9 mouse cellular contexts compared by ENCODE assay signal in the genomic region with DNA sequence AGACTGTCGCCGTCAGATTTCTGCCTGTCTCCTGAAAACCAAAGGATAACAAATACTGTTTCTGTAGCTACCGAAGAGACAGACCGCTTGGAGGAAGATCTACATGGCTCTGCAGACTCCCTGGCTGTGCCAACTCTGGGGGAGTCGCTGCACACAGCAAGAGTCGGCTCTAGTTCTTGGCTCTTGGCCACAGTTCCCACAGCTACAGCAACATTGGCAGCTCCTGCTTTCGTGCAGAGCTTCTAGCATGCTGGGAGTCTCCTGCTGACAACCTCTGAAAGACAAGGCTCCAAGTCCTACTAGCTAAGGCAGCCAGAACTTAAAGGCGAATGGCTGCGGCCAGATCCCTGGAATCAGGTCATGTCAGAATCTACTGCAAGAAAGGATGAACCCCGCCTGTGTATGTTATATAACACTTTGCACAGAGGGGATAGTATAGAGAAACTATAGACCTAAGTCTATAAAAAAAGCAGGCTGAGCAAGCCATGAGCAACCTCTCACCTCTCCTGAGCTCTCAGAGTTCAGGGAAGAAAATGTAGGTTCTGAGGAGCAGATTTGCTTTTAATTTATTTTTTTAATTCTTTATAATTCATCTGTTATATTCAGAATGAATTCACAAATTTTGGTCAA. TPM values are rescaled to one million over a fixed set of nuclear protein-coding genes. Genes with fewer than 3 reads are reported as not detected.
DNase-seq lines count a peak whose midpoint lies in the region; ATAC-seq and TF ChIP-seq lines count a peak whose summit lies in the region.
"Had no signal": no experiment of that assay in that cellular context is flagged by ENCODE, and none has a peak within 500 bp of the region (broad histone marks: within the 10 kb centered on the region; RNA-seq: fewer than 3 reads in every experiment).

No protein-coding gene starts in this region.

- no peak for TF ChIP-seq POLR2A in myocyte (IDR thresholded peaks at IDR 0.05; ENCODE audit: insufficient read length, low read depth)

- ATAC-seq in Patski, result peak; percentile 40

- no peaks in the 10 kb centered on the region for H3K79me2 ChIP-seq in myocyte (ENCODE audit: control insufficient read depth, insufficient read depth)

- no peak overlapping the region for H3ac ChIP-seq in myocyte (ENCODE audit: control insufficient read depth, insufficient read length)

- TF ChIP-seq CTCF in Patski (IDR thresholded peaks at IDR 0.05), result no peak

- POLR2A ChIA-PET in Patski (lab: Charles Lee), result interaction anchor here (1.3 kb wide), 1 partner anchor 9 kb away, joined by 4 read pairs; no protein-coding TSS in a partner anchor

- CTCF ChIA-PET in Patski (lab: Charles Lee), result interaction anchor here (0.8 to 1.3 kb wide), 8 partner anchors 9 to 56 kb away, joined by 3 to 12 read pairs (median 4); no protein-coding TSS in a partner anchor

- H3K36me3 ChIP-seq in myocyte (ENCODE audit: control insufficient read depth, insufficient read depth), result no peaks in the 10 kb centered on the region
- H3K36me3 ChIP-seq: liver, embryonic 13.5 days had no signal

- in situ Hi-C loops in Patski (cut with MboI; ENCODE audit: low pct_unique_long_range_greater_than_20kb), result no loop called here

- no peak overlapping the region for H3K4me3 ChIP-seq in myocyte
- H3K4me3 ChIP-seq: liver, embryonic 13.5 days had no signal

- no peak for DNase-seq in Patski (ENCODE audit: low read depth, low spot score)
- DNase-seq in brain, embryonic 18.5 days (ENCODE audit: low read depth, low spot score), result peak; percentile 86
- DNase-seq in frontal cortex, postnatal 25 days (ENCODE audit: low spot score in 2 of 2), result peak; percentile 65 to 73
- DNase-seq in heart, postnatal 4 days, result peak; percentile 88
- DNase-seq in left cerebral cortex, adult 11 months (ENCODE audit: low spot score), result peak; percentile 82
- DNase-seq in urinary bladder, postnatal 36 days (ENCODE audit: low spot score in 2 of 2), result peak; percentile 45 to 73
- no peak for DNase-seq in thymus, postnatal 25 days
- DNase-seq: liver, embryonic 13.5 days had no signal

- H3K27me3 ChIP-seq in Patski (no peaks in the 10 kb centered on the region), myocyte (ENCODE audit: control insufficient read depth, insufficient read depth, insufficient read length) (no peaks in the 10 kb centered on the region)
- H3K27me3 ChIP-seq: liver, embryonic 13.5 days had no signal

- peak overlapping the region; percentile 51 for H3K4me2 ChIP-seq in myocyte (ENCODE audit: low read depth)
- H3K4me2 ChIP-seq: liver, embryonic 13.5 days had no signal

TF ChIP-seq in myocyte, 11 proteins besides CTCF, POLR2A, EP300 and RAD21:
- TF ChIP-seq MYOD1 (IDR thresholded peaks at IDR 0.05; ENCODE audit: control insufficient read depth in 1 of 3, insufficient read length in 2 of 3, low read depth in 2 of 3) (no peak), SRF (IDR thresholded peaks at IDR 0.05; ENCODE audit: control insufficient read depth, insufficient read length, low read depth) (no peak), USF1 (IDR thresholded peaks at IDR 0.05; ENCODE audit: low read depth) (no peak), E2F4 (IDR thresholded peaks at IDR 0.05; ENCODE audit: insufficient read depth) (no peak), TCF3 (IDR thresholded peaks at IDR 0.05; ENCODE audit: insufficient read length, low read depth) (no peak), TCF12 (IDR thresholded peaks at IDR 0.05; ENCODE audit: insufficient read depth, poor library complexity, severe bottlenecking) (no peak)

RNA-seq across cellular contexts. Expression of a gene that starts 41.2 kb away (rescaled TPM):
- polyA plus RNA-seq in Patski (2021) (48.1 TPM), myocyte (2012; fragmentation: generic; extraction: Trizol) (24.7 TPM)
- 100 to 1,000 TPM; 178 to 191 TPM for total RNA-seq in heart, postnatal 4 days (2021)

Comparison
In these comparisons a context has a peak if more than half of its experiments do, and no peak if none do; other contexts are left out.
1. DNase-seq: peak in brain, embryonic 18.5 days (single experiment), frontal cortex, postnatal 25 days (2 of 2), heart, postnatal 4 days (single experiment), left cerebral cortex, adult 11 months (single experiment) and urinary bladder, postnatal 36 days (2 of 2); none in Patski (single experiment) and thymus, postnatal 25 days (single experiment).